Mouse (Mus musculus) cerebellum, adult 2 months (tissue): ENCODE measurements at regions not wholly inside any gene's neighbourhood (a gene's known extent, or its start where the extent isn't known, plus 50 kb on each side); places are given as distances from the start of the nearest gene placed in this dataset.
A peak's percentile ranks its signal among the peaks of the same experiment; 100 is the strongest.

ENCODE experiments used
- DNase-seq, 2 experiments: peaks; one replicate each; pipeline ENCODE4 v3.0.0; 2021
- H3K27ac ChIP-seq: fragments of 200-500 bp; 2 replicates; pipeline ENCODE4 v1.5.1; 2012; ENCODE audit warnings: low read length, control low read depth, inconsistent platforms; ENCODE audit not compliant: insufficient read depth
- H3K27me3 ChIP-seq: fragments of 200-500 bp; 2 replicates; pipeline ENCODE4 v1.6.1; 2012; ENCODE audit warnings: inconsistent platforms, mild to moderate bottlenecking, low read length, moderate library complexity; ENCODE audit not compliant: control insufficient read depth, insufficient read depth
- H3K4me1 ChIP-seq: fragments of 200-500 bp; 2 replicates; pipeline ENCODE4 v1.6.1; 2011; ENCODE audit warnings: low read length; ENCODE audit not compliant: control insufficient read depth, insufficient read depth
- H3K4me3 ChIP-seq: fragments of 200-500 bp; replicated peaks from 2 replicates; pipeline ENCODE3; 2011; ENCODE audit warnings: mild to moderate bottlenecking, low read depth, low read length, control low read depth; ENCODE audit not compliant: insufficient read depth
- CTCF ChIP-seq: fragments of 200-500 bp; IDR thresholded peaks from 2 replicates; pipeline ENCODE4 v1.5.1; 2011; ENCODE audit warnings: low read depth, mild to moderate bottlenecking, control low read depth, low read length, moderate library complexity, borderline replicate concordance; ENCODE audit not compliant: insufficient read depth
- POLR2A ChIP-seq: fragments of 200-500 bp; IDR thresholded peaks from 2 replicates; pipeline ENCODE4 v1.6.1; 2011; ENCODE audit warnings: low read length, control low read depth, borderline replicate concordance; ENCODE audit not compliant: insufficient read depth
- WGBS: fragments of 180-500 bp; shearing (Covaris S2); methylation state at CpG from one replicate; pipeline ENCODE4 v1.1.7; 2018; 5-methylcytosine and 5-hydroxymethylcytosine counted together

DNA sequence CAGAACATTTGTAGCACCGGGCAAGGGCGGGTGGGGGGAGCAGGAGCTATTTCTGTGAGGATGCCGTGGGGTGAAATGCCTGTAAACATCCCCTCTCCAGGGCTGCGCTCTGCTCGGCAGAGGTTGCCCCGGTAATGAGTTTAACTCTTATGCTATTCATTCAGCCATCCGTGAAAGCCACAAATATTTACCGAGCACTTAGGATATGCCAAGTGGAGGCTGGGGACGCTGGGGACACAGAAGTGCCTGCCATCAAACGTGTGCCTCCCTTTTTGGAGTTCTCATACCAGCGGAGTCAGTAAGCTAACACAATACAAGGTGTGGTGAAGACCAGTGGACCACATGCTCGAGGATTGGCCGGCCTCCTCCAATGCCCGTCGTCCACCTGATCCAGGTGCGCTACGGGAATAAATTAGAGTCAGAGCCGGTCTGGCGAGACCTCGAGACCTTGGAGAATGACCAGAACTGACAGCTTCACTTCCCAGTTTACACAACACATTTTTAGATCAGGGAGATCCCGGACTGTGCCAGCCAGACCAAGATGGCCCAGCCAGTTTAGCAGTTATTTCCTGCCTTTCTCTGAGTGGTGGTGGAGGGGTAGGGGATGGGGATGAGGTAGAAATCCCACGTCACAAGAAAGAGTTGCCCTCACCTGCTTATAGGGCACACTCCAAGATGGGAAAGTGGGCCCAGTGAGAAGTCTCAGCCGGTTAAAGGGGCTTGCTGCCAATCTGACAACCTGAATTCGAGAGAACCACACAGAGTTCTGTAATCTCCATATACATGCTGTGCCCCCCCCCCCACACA is 134.4 kb downstream of the 2410131K14Rik start:
- no peak for TF ChIP-seq POLR2A
- no peak for TF ChIP-seq CTCF
- WGBS, result 45% methylated on average over 24 of the region's 24 CpGs
- H3K27ac ChIP-seq, result no peak overlapping the region

DNA sequence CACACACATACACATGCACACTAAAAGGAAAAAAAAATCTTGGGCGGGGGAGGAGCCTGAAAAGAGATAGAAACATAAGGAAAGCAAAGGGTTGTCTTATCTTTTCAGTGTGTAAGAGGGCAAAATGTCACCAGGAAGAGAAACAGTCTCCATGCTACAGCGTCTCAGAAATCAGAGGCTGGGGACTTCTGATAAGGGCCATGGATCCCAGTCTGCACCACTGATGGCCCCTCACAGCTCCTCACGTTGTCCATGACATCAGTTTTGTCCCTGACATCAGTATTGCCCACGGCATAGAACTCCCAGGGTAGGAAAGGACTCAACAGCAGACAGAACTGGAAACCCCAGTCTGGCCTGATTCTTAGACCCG is 135.0 kb downstream of the 2410131K14Rik start:
- no peaks in the 10 kb centered on the region for H3K27me3 ChIP-seq
- TF ChIP-seq POLR2A, result no peak
- TF ChIP-seq CTCF, result no peak
- 50% methylated on average over 5 of the region's 5 CpGs for WGBS
- H3K4me1 ChIP-seq, result 0 out of 2 replicates have a peak, but pooled peaks cover 4% of the 10 kb centered on the region
- no peak for DNase-seq
- H3K27ac ChIP-seq, result no peak overlapping the region
- no peak overlapping the region for H3K4me3 ChIP-seq

More for the DNA sequence above, 134.4 kb downstream of the 2410131K14Rik start:
- H3K4me3 ChIP-seq, result no peak overlapping the region
- 0 out of 2 replicates have a peak, but pooled peaks cover 4% of the 10 kb centered on the region for H3K4me1 ChIP-seq
- DNase-seq, result no peak
- no peaks in the 10 kb centered on the region for H3K27me3 ChIP-seq

DNA sequence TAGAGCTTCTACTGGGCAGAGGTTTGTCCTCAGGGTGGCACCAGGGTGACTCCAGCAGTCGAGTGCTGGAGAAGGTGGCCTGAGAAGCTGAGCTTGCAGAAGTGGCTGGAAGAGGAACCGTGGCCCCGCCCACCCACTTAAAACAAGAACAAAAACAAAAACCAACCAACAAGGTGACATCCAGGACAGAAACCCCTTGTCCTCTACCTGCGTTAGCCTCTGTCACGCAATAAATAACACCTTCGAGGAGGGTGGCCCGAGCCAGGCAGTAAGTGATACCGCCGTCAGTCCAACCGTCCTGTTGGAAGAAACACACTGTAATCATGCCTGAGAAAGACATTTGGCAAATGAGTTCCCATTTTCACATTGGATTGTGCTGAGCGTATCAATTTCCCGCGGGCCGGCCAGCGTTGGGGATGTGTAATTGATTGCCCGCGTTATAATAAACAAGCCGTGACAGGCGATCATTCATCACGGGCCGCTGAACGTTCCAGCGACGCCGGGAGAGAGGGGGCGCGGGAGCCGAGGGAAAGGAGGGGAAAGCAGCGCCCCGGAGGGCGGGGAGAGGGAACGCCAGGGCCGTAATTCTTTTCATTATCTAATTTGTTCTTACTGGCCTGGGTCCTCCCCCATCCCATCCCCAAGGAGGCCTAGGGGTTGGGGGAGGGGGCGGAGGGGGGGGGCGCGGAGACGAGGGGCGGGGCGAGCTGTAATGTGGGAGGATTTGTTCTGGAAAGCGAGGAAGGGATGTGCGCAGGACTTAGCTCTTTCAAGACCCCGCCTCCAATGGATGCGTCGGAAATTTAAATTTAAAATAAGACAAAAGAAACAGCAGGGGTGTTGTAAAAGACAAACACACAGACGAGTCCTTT is 135.6 kb downstream of the 2410131K14Rik start:
- H3K4me1 ChIP-seq, result 0 out of 2 replicates have a peak, but pooled peaks cover 4% of the 10 kb centered on the region
- peak overlapping the region; percentile 57 for H3K4me3 ChIP-seq
- no peaks in the 10 kb centered on the region for H3K27me3 ChIP-seq
- peak; percentile 12 to 19 for DNase-seq
- no peak overlapping the region for H3K27ac ChIP-seq
- TF ChIP-seq POLR2A (no peak), CTCF (no peak)
- WGBS, result 2% methylated on average over 45 of the region's 45 CpGs

DNA sequence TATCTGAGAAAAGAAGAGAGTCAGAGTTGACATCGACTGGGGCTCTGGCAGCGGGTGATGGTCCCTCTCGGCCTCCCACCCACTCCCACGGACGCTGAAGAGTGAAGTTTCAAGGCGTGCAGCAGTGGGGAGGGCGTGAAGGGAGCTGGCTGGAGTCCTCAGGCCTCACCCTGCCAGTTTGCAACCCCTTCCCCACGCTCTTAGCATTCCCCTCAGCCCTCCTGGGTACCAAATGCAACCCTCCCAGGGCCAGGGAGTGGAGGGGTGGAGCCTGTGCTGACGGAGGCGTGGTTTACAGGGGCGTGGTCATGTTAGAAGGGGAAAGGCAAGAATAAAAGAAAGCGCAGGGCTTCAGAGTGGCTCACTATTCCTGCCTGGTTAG is 136.3 kb downstream of the 2410131K14Rik start:
- Histone ChIP-seq H3K27ac (no peak overlapping the region), H3K4me3 (peak overlapping the region; percentile 57), H3K27me3 (no peaks in the 10 kb centered on the region), H3K4me1 (0 out of 2 replicates have a peak, but pooled peaks cover 4% of the 10 kb centered on the region)
- DNase-seq, result peak; percentile 17 to 27
- TF ChIP-seq CTCF, result no peak
- no peak for TF ChIP-seq POLR2A
- 1% methylated on average over 12 of the region's 12 CpGs for WGBS

DNA sequence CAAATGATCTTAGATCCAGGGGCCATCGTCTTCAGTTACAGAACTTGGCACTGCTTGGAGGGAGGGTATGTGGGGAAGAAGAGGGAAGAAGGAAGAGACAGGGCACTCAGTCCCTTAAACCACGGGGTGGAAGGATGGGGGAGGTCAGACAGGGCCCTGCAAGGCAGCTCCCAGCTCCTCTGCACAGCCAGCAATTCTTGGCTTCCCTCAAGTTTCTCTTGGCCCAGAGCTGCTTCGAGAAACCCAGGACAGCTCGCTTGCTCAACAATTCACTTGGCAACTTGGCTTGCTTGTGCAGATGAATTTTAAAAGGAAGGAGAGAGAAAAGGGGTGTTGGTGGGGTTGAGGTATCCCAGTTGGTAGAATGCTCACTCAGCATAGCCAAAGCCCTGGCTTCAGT is 141.1 kb downstream of the 2410131K14Rik start:
- H3K27ac ChIP-seq, result no peak overlapping the region
- no peak overlapping the region for H3K4me3 ChIP-seq
- DNase-seq, result no peak
- H3K27me3 ChIP-seq, result no peaks in the 10 kb centered on the region
- no peak for TF ChIP-seq CTCF
- TF ChIP-seq POLR2A, result no peak
- WGBS, result 43% methylated on average over 4 of the region's 4 CpGs
- 0 out of 2 replicates have a peak, but pooled peaks cover 3% of the 10 kb centered on the region for H3K4me1 ChIP-seq

DNA sequence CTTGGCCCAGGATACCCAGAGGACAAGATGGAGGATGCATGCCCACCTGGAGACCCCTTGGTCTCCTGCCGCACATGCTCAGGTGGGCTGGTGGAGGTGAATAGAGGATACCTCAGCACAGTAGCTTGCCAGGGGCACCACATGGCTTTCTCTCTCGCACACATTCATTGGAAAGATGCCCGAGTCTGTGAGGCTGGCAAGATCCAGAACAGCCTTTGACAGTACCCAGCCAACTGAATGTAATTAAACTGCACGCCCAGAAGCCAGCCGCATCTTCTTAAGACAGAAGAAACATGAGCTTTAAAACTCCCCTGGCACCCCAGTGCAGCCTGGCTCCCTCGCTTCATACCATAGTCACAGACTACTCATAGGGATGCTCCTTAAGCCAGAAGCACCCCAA is 143.4 kb downstream of the 2410131K14Rik start:
- 19% methylated on average over 6 of the region's 6 CpGs for WGBS
- DNase-seq, result peak; percentile 25 to 53
- no peaks in the 10 kb centered on the region for H3K4me1 ChIP-seq
- H3K4me3 ChIP-seq, result no peak overlapping the region
- H3K27ac ChIP-seq, result no peak overlapping the region
- TF ChIP-seq CTCF (no peak), POLR2A (no peak)
- no peaks in the 10 kb centered on the region for H3K27me3 ChIP-seq

DNA sequence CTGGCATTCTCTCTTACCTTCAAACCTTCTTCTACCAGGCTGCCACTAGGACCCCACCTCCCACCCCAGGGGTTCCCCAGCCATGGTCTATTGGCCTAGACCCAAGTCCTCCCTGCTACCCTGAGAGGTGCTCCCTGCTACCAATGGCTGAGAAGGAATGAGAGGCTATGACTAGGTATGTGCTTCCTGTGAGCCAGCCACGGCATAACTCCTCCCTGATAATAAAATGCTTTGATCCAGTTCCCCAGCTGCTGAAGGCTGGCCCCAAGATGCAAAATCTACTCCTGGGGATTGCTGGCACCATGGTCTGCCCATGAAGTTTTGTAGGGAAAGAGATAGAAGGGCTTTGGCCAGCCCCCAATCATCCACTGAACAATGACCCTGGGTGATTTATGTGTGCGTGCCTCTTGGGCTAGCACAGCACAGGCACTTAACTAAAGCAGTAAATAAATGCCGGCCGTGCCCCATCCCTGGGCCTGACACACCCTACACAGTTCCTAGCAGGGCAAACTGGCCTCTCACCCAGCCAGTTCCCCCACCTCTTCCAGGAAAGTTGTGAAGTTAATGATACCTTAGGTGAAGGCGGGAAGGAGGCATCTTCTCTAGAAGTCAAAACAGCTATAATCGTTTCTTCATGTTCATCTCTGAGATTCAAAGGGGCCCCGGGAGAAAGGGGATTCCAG is 145.8 kb downstream of the 2410131K14Rik start:
- H3K4me1 ChIP-seq, result peaks cover under 1% of the 10 kb centered on the region; the same call in 1 of the 2 replicates
- no peak for TF ChIP-seq CTCF
- H3K4me3 ChIP-seq, result no peak overlapping the region
- H3K27me3 ChIP-seq, result no peaks in the 10 kb centered on the region
- WGBS, result 88% methylated on average over 7 of the region's 7 CpGs
- DNase-seq, result no peak
- H3K27ac ChIP-seq, result no peak overlapping the region
